In the genomic region with DNA sequence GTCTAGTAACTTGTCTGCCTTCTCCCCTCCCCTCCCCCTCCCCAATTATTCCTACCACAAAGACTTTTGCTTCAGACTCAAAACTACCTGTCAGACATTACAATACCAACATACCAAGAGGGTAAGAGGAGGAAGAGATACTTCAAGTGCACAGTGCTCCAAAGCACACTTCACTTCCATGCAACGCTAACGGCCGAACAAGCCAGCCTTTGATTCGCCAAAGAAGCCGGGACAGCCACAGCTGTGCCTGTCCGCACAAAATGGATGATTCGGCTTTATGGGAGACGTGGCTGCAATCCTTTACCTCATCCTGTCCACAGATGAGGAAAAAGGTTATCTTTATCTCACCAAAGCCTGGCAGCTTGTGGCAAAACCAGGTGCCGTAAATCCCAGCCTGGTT, we compare ENCODE assay signal across 15 mouse cellular contexts.
DNase-seq lines count a peak whose midpoint lies in the region; ATAC-seq and TF ChIP-seq lines count a peak whose summit lies in the region.
"Had no signal": no experiment of that assay in that cellular context is flagged by ENCODE, and none has a peak within 500 bp of the region (broad histone marks: within the 10 kb centered on the region; RNA-seq: fewer than 3 reads in every experiment).

No protein-coding gene starts in this region.

- no peak overlapping the region for H3K9ac ChIP-seq in lung, embryonic 14.5 days
- H3K9ac ChIP-seq in lung, postnatal 0 days (replicated peaks; ENCODE audit: low read depth), result no peak overlapping the region
- H3K9ac ChIP-seq: embryonic facial prominence, embryonic 12.5 days; forebrain, embryonic 13.5 days; forebrain, embryonic 15.5 days; forebrain, postnatal 0 days had no signal

- TF ChIP-seq CTCF in cerebellum, adult 2 months (IDR thresholded peaks at IDR 0.05; ENCODE audit: borderline replicate concordance, insufficient read depth, low read depth, low read length), result no peak
- TF ChIP-seq CTCF in lung, embryonic 14.5 days (IDR thresholded peaks at IDR 0.05; ENCODE audit: low read depth), result no peak
- TF ChIP-seq CTCF in lung, postnatal 0 days (IDR thresholded peaks at IDR 0.05), result no peak

- H3K27me3 ChIP-seq in cerebellum, adult 2 months (ENCODE audit: control insufficient read depth, insufficient read depth, low read length), result no peaks in the 10 kb centered on the region
- no peaks in the 10 kb centered on the region for H3K27me3 ChIP-seq in lung, embryonic 14.5 days (ENCODE audit: insufficient read depth, low read length)
- H3K27me3 ChIP-seq in lung, postnatal 0 days (replicated peaks; ENCODE audit: insufficient read depth, low read length), result no peaks in the 10 kb centered on the region
- H3K27me3 ChIP-seq: embryonic facial prominence, embryonic 12.5 days; forebrain, embryonic 13.5 days; forebrain, embryonic 15.5 days had no signal

- WGBS in cerebellum, adult 2 months, result 93% methylated on average over 9 of the region's 9 CpGs
- 61% methylated on average over 9 of the region's 9 CpGs for WGBS in lung, embryonic 14.5 days
- 60% methylated on average over 9 of the region's 9 CpGs for WGBS in lung, postnatal 0 days

- ATAC-seq in lung, embryonic 14.5 days (ENCODE audit: insufficient read depth), result peak; percentile 75
- ATAC-seq in lung, postnatal 0 days, result peak; percentile 54; the same call in 1 of the 2 replicates
- ATAC-seq: forebrain, embryonic 13.5 days; forebrain, embryonic 15.5 days; forebrain, postnatal 0 days had no signal

- no peaks in the 10 kb centered on the region for H3K9me3 ChIP-seq in lung, embryonic 14.5 days (ENCODE audit: low read depth, low read length)
- H3K9me3 ChIP-seq in lung, postnatal 0 days (ENCODE audit: low read length), result no peaks in the 10 kb centered on the region
- H3K9me3 ChIP-seq: embryonic facial prominence, embryonic 10.5 days; embryonic facial prominence, embryonic 12.5 days; forebrain, embryonic 13.5 days; forebrain, embryonic 15.5 days had no signal

- no peak for TF ChIP-seq EP300 in lung, postnatal 0 days (IDR thresholded peaks at IDR 0.05)

- no peak overlapping the region for H3K4me2 ChIP-seq in lung, embryonic 14.5 days
- no peak overlapping the region for H3K4me2 ChIP-seq in lung, postnatal 0 days (replicated peaks; ENCODE audit: low read depth, low read length)
- H3K4me2 ChIP-seq: embryonic facial prominence, embryonic 12.5 days; forebrain, embryonic 13.5 days; forebrain, embryonic 15.5 days had no signal

- no peak overlapping the region for H3K4me3 ChIP-seq in cerebellum, adult 2 months (replicated peaks; ENCODE audit: insufficient read depth, low read depth, low read length)
- no peak overlapping the region for H3K4me3 ChIP-seq in lung, embryonic 14.5 days (ENCODE audit: low read depth, low read length)
- H3K4me3 ChIP-seq in lung, postnatal 0 days (ENCODE audit: low read depth, low read length), result no peak overlapping the region
- H3K4me3 ChIP-seq: embryonic facial prominence, embryonic 10.5 days; embryonic facial prominence, embryonic 12.5 days; forebrain, embryonic 13.5 days; forebrain, embryonic 15.5 days had no signal

- no peak for TF ChIP-seq POLR2A in cerebellum, adult 2 months (IDR thresholded peaks at IDR 0.05; ENCODE audit: borderline replicate concordance, insufficient read depth, low read length)

- peaks cover 7% of the 10 kb centered on the region; the same call in 1 of the 2 replicates for H3K36me3 ChIP-seq in lung, embryonic 14.5 days (ENCODE audit: insufficient read depth)
- no peaks in the 10 kb centered on the region for H3K36me3 ChIP-seq in lung, postnatal 0 days (ENCODE audit: insufficient read depth, low read length)
- H3K36me3 ChIP-seq: embryonic facial prominence, embryonic 12.5 days; forebrain, embryonic 15.5 days had no signal

- peaks cover 47% of the 10 kb centered on the region for H3K4me1 ChIP-seq in cerebellum, adult 2 months (ENCODE audit: control insufficient read depth, insufficient read depth, low read length)
- no peaks in the 10 kb centered on the region for H3K4me1 ChIP-seq in lung, embryonic 14.5 days (ENCODE audit: insufficient read depth)
- no peaks in the 10 kb centered on the region for H3K4me1 ChIP-seq in lung, postnatal 0 days (ENCODE audit: insufficient read depth, low read depth, low read length)
- H3K4me1 ChIP-seq: embryonic facial prominence, embryonic 12.5 days had no signal

- H3K27ac ChIP-seq in cerebellum, adult 2 months (ENCODE audit: insufficient read depth, low read length), result peak overlapping the region; percentile 12; the same call in 1 of the 2 replicates
- no peak overlapping the region for H3K27ac ChIP-seq in lung, embryonic 14.5 days (ENCODE audit: low read depth)
- H3K27ac ChIP-seq in lung, postnatal 0 days (ENCODE audit: low read length), result no peak overlapping the region
- H3K27ac ChIP-seq: embryonic facial prominence, embryonic 10.5 days; embryonic facial prominence, embryonic 12.5 days; forebrain, embryonic 13.5 days; forebrain, embryonic 15.5 days had no signal

- DNase-seq in cerebellum, adult 2 months, result no peak
- no peak for DNase-seq in cerebellum, postnatal 10 days
- DNase-seq in lung, embryonic 14.5 days, result peak; percentile 53
- DNase-seq in lung, postnatal 10 days, result no peak
- DNase-seq in lung, postnatal 0 days (ENCODE audit: low spot score), result peak; percentile 44
- no peak for DNase-seq in lung, postnatal 14 days
- peak; percentile 26 for DNase-seq in brain, adult 2 months (ENCODE audit: low read depth, low spot score)
- DNase-seq: adrenal gland, adult 2 months; adrenal gland, postnatal 10 days; adrenal gland, postnatal 25 days; forebrain, postnatal 0 days had no signal

Comparison
In these comparisons a context has a peak if more than half of its experiments do, and no peak if none do; other contexts are left out.
1. DNase-seq: peak in lung, embryonic 14.5 days (single experiment), lung, postnatal 0 days (single experiment) and brain, adult 2 months (single experiment); none in cerebellum, adult 2 months (0 of 2), cerebellum, postnatal 10 days (0 of 2), lung, postnatal 10 days (single experiment) and lung, postnatal 14 days (single experiment).